Mouse (Mus musculus) embryonic facial prominence, embryonic 12.5 days (tissue): ENCODE data around the gene Zup1. TPM values are rescaled to one million over a fixed set of nuclear protein-coding genes. Genes with fewer than 3 reads are reported as not detected.
"Not testable (repeated sequence)": the region's sequence is repeated elsewhere in the genome, so short reads cannot be mapped to it uniquely, and the experiment has no call there.

Source experiments
- ATAC-seq: fragments of 200-750 bp; cut with Nextera tagmentation; 2 replicates; pipeline ENCODE4 v1.8.0; 2017; ENCODE audit not compliant: insufficient number of reproducible peaks, insufficient read depth, low FRiP score, low TSS enrichment
- H3K27ac ChIP-seq: fragments of 300-500 bp; sonication (generic); 2 replicates; pipeline ENCODE4 v1.5.1; 2016; ENCODE audit warnings: mild to moderate bottlenecking
- H3K27me3 ChIP-seq: fragments of 300-500 bp; sonication (generic); 2 replicates; pipeline ENCODE4 v1.6.1; 2016; ENCODE audit warnings: mild to moderate bottlenecking, moderate library complexity
- H3K36me3 ChIP-seq: fragments of 300-500 bp; sonication (generic); 2 replicates; pipeline ENCODE4 v1.6.1; 2016; ENCODE audit warnings: mild to moderate bottlenecking
- H3K4me1 ChIP-seq: fragments of 300-500 bp; sonication (generic); 2 replicates; pipeline ENCODE4 v1.6.1; 2016
- H3K4me2 ChIP-seq: fragments of 300-500 bp; sonication (generic); replicated peaks from 2 replicates; pipeline ENCODE4 v1.6.1; 2016; ENCODE audit warnings: mild to moderate bottlenecking, moderate library complexity
- H3K4me3 ChIP-seq: fragments of 300-500 bp; sonication (generic); 2 replicates; pipeline ENCODE4 v1.5.1; 2016; ENCODE audit warnings: mild to moderate bottlenecking
- H3K9ac ChIP-seq: fragments of 300-500 bp; sonication (generic); 2 replicates; pipeline ENCODE4 v1.6.1; 2016; ENCODE audit warnings: mild to moderate bottlenecking, moderate library complexity
- H3K9me3 ChIP-seq: fragments of 300-500 bp; sonication (generic); 2 replicates; pipeline ENCODE4 v1.6.1; 2016; ENCODE audit warnings: mild to moderate bottlenecking, moderate library complexity
- WGBS: fragments of 180-500 bp; shearing (Covaris S2); methylation state at CpG from one replicate; pipeline ENCODE4 v1.1.7; 2016; 5-methylcytosine and 5-hydroxymethylcytosine counted together
- polyA plus RNA-seq: library from polyadenylated mRNA; unstranded; fragments of >200 nt; fragmentation: Nextera tagmentation; extraction: Ambion mirVana; gene quantifications from 2 replicates; pipeline ENCODE4 v1.2.1, GENCODE M21; 2016

Zup1 gene
- polyA plus RNA-seq, 1 experiment from 2014 or later: 28.6 TPM

- not testable (repeated sequence) for H3K4me3 ChIP-seq, H3K27ac ChIP-seq, H3K36me3 ChIP-seq, H3K4me1 ChIP-seq, H3K9ac ChIP-seq, H3K4me2 ChIP-seq, H3K9me3 ChIP-seq, ATAC-seq, H3K27me3 ChIP-seq
- WGBS: 76% methylated on average over 1 of the region's 1 CpGs
Measured at GRCm38 (mm10) chr10:33901520-33901919, 49.5 kb downstream of the Zup1 start.

DNA sequence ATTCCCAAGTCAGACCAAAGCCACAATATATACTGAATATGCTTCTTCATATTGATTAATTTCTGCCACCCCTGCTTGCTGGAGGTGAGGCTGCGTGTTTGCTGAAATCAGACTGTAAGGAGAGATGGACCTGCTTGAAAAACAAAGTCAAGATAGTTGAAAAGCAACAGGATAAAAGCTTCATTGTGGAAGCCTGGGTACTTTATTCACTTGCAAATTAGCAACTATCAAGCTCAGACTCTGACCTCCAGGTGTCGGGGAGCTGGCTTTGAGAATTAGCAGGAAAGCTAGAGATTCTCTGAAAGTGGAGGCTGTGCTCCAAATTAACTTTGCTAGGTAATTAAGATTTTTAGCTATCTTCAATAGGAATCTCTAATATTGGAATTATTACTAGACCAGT lies 68.7 kb downstream of the Zup1 start:
- not testable (repeated sequence) for H3K4me2 ChIP-seq, H3K9me3 ChIP-seq, H3K27ac ChIP-seq, H3K36me3 ChIP-seq, H3K4me3 ChIP-seq, ATAC-seq, H3K4me1 ChIP-seq, H3K9ac ChIP-seq, H3K27me3 ChIP-seq
- WGBS: 79% methylated on average over 2 of the region's 2 CpGs

- Histone ChIP-seq H3K9me3 (no peaks in the 10 kb centered on the region), H3K9ac (no peak overlapping the region), H3K4me3 (no peak overlapping the region), H3K27me3 (no peaks in the 10 kb centered on the region), H3K4me1 (no peaks in the 10 kb centered on the region), H3K27ac (no peak overlapping the region), H3K4me2 (no peak overlapping the region), H3K36me3 (no peaks in the 10 kb centered on the region)
- no peak for ATAC-seq
- 84% methylated on average over 2 of the region's 2 CpGs for WGBS
Measured at GRCm38 (mm10) chr10:33872672-33873398, 78.2 kb downstream of the Zup1 start.

GRCm38 (mm10) chr10:33870441-33870840 lies 80.6 kb downstream of the Zup1 start:
- Histone ChIP-seq H3K4me1 (no peaks in the 10 kb centered on the region), H3K9me3 (no peaks in the 10 kb centered on the region), H3K36me3 (no peaks in the 10 kb centered on the region), H3K9ac (no peak overlapping the region), H3K27ac (no peak overlapping the region), H3K27me3 (no peaks in the 10 kb centered on the region), H3K4me3 (no peak overlapping the region), H3K4me2 (no peak overlapping the region)
- WGBS: 11% methylated on average over 1 of the region's 1 CpGs
- ATAC-seq: no peak

Other genes starting within 250 kb of the Zup1 start
- not detected in 2 replicates for gene Sult3a2, start 164.6 kb downstream of the Zup1 start, polyA plus RNA-seq
- gene Sult3a1, start 93.5 kb downstream of the Zup1 start, polyA plus RNA-seq: not detected in 2 replicates
- 0.10 TPM in 1 of 2 replicates, not detected in the other for gene Rsph4a, start 46.2 kb downstream of the Zup1 start, polyA plus RNA-seq
- gene Rwdd1, start 68.4 kb upstream of the Zup1 start, polyA plus RNA-seq: 151 TPM in 2 replicates
- not detected in 2 replicates for gene Trappc3l, start 86.3 kb upstream of the Zup1 start, polyA plus RNA-seq
- not detected in 2 replicates for gene Calhm4, start 93.0 kb upstream of the Zup1 start, polyA plus RNA-seq
- 0.48 and 0.61 TPM in 2 replicates for gene Calhm5, start 145.2 kb upstream of the Zup1 start, polyA plus RNA-seq
- gene Calhm6, start 176.7 kb upstream of the Zup1 start, polyA plus RNA-seq: 0.74 and 0.83 TPM in 2 replicates